Mouse (Mus musculus): ENCODE results near the gene Tmem97.

DNA sequence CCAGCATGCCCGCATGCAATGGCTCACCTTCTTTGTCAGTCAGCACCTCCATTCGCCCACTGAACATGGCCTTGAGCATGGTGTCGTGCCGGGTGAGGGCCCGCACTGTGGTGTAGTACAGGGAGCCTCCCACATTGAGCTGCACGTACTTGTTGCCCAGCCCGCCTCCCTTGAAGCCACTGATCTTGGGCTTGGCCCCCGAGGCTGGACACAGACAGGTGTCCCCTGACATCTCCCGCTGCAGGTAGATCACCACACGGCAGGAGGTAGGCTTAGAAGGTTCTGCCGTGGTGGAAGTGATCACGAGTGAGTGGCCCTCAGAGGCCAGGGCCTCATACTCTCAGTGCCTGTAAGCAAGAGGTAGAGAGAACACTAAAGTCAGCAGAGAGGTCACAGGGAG is 20.6 kb downstream of the Tmem97 start:
- TF ChIP-seq CTCF (IDR thresholded peaks at IDR 0.05; ENCODE audit: low read depth) (no peak), EP300 (IDR thresholded peaks at IDR 0.05; ENCODE audit: low read depth) (no peak)
